Mouse (Mus musculus): Measurements from ENCODE around the gene Ganab. TPM values are rescaled to one million over a fixed set of nuclear protein-coding genes. Genes with fewer than 3 reads are reported as not detected.

Gene Ganab
- total RNA-seq, 2 experiments from 2014 or later = 45.0 to 52.1 TPM

Small RNAs within 50 kb of the gene (microRNA-seq; reads per million reads assigned to microRNA genes)
- gene Mir5136 = 0 reads per million in 2 experiments

Other genes starting within 250 kb of the Ganab start
- gene Chrm1, start 234.3 kb upstream of the Ganab start, total RNA-seq (2021) = under 1 TPM in 1 of 2 experiments, not detected in 1; 0.10 TPM
- gene Slc3a2, start 174.7 kb upstream of the Ganab start, total RNA-seq (2021) = 10 to 100 TPM; 42.4 to 48.1 TPM
- gene Wdr74, start 162.2 kb upstream of the Ganab start, total RNA-seq (2021) = 10 to 100 TPM; 18.8 to 22.3 TPM
- under 1 TPM in 1 of 2 experiments, not detected in 1; 0.72 TPM for gene 1700092M07Rik, start 157.4 kb upstream of the Ganab start, total RNA-seq (2021)
- 10 to 100 TPM; 21.3 to 27.1 TPM for gene Stx5a, start 156.7 kb upstream of the Ganab start, total RNA-seq (2021)
- gene Nxf1, start 141.0 kb upstream of the Ganab start, total RNA-seq (2021) = 10 to 100 TPM; 31.6 to 35.6 TPM
- gene Tmem223, start 127.1 kb upstream of the Ganab start, total RNA-seq (2021) = 100 to 1,000 TPM; 133 to 134 TPM
- 10 to 100 TPM; 12.0 to 12.6 TPM for gene Tmem179b, start 123.6 kb upstream of the Ganab start, total RNA-seq (2021)
- 1 to 10 TPM; 7.2 to 8.6 TPM for gene Taf6l, start 111.7 kb upstream of the Ganab start, total RNA-seq (2021)
- gene Polr2g, start 99.5 kb upstream of the Ganab start, total RNA-seq (2021) = 10 to 100 TPM; 58.3 to 60.9 TPM
- 1 to 10 TPM in 1 of 2 experiments, under 1 TPM in 1; 0.79 to 1.6 TPM for gene Zbtb3, start 95.5 kb upstream of the Ganab start, total RNA-seq (2021)
- 10 to 100 TPM; 13.6 to 18.3 TPM for gene Ttc9c, start 78.7 kb upstream of the Ganab start, total RNA-seq (2021)
- gene Hnrnpul2, start 78.1 kb upstream of the Ganab start, total RNA-seq (2021) = 10 to 100 TPM; 47.2 to 47.4 TPM
- not detected for gene AC129217.1, start 68.3 kb upstream of the Ganab start, total RNA-seq (2021)
- gene Bscl2, start 60.6 kb upstream of the Ganab start, total RNA-seq (2021) = 10 to 100 TPM; 24.7 to 32.2 TPM
- not detected for gene Gng3, start 58.9 kb upstream of the Ganab start, total RNA-seq (2021)
- 1 to 10 TPM; 2.3 to 3.6 TPM for gene Lrrn4cl, start 47.3 kb upstream of the Ganab start, total RNA-seq (2021)
- gene Ubxn1, start 26.6 kb upstream of the Ganab start, total RNA-seq (2021) = 100 to 1,000 TPM; 125 to 132 TPM
- gene Uqcc3, start 17.1 kb upstream of the Ganab start, total RNA-seq (2021) = 10 to 100 TPM; 55.9 to 62.8 TPM
- 1 to 10 TPM; 1.6 to 3.8 TPM for gene Lbhd1, start 14.3 kb upstream of the Ganab start, total RNA-seq (2021)
- not detected for gene Gm49403, start 14.1 kb upstream of the Ganab start, total RNA-seq (2021)
- gene 1810009A15Rik, start 9.2 kb upstream of the Ganab start, total RNA-seq (2021) = 10 to 100 TPM; 19.1 to 20.1 TPM
- 1 to 10 TPM in 1 of 2 experiments, not detected in 1; 3.4 TPM for gene Gm49416, start 9.1 kb upstream of the Ganab start, total RNA-seq (2021)
- 10 to 100 TPM; 11.2 to 11.5 TPM for gene Ints5, start 5.1 kb upstream of the Ganab start, total RNA-seq (2021)
- gene B3gat3, start 22.3 kb downstream of the Ganab start, total RNA-seq (2021) = 10 to 100 TPM; 38.0 to 38.7 TPM
- 10 to 100 TPM; 25.7 to 34.7 TPM for gene Rom1, start 31.3 kb downstream of the Ganab start, total RNA-seq (2021)
- 1 to 10 TPM; 5.7 to 7.6 TPM for gene Eml3, start 31.5 kb downstream of the Ganab start, total RNA-seq (2021)
- gene Mta2, start 43.8 kb downstream of the Ganab start, total RNA-seq (2021) = 10 to 100 TPM; 28.8 to 30.1 TPM
- 1 to 10 TPM; 8.2 to 9.5 TPM for gene Tut1, start 55.8 kb downstream of the Ganab start, total RNA-seq (2021)
- gene Eef1g, start 69.0 kb downstream of the Ganab start, total RNA-seq (2021) = 100 to 1,000 TPM; 239 to 257 TPM
- gene Ahnak, start 91.2 kb downstream of the Ganab start, total RNA-seq (2021) = 100 to 1,000 TPM; 341 to 356 TPM
- gene Scgb1a1, start 189.9 kb downstream of the Ganab start, total RNA-seq (2021) = 10 to 100 TPM in 1 of 2 experiments, not detected in 1; 80.4 TPM
- gene Asrgl1, start 237.6 kb downstream of the Ganab start, total RNA-seq (2021) = 10 to 100 TPM; 33.8 to 36.0 TPM

All from heart, adult 18-20 months (tissue).